In genomic region chr10:63184451-63184850, GRCm38 (mm10) we compare ENCODE assay signal across 18 mouse cellular contexts. TPM values are rescaled to one million over a fixed set of nuclear protein-coding genes. Genes with fewer than 3 reads are reported as not detected.
"Had no signal": no experiment of that assay in that cellular context is flagged by ENCODE, and none has a peak within 500 bp of the region (broad histone marks: within the 10 kb centered on the region; RNA-seq: fewer than 3 reads in every experiment).

No protein-coding gene starts in this region.

- H3K9me3 ChIP-seq: midbrain, embryonic 13.5 days; midbrain, embryonic 15.5 days; neural tube, embryonic 12.5 days; stomach, embryonic 15.5 days had no signal

- H3K36me3 ChIP-seq: midbrain, embryonic 13.5 days; midbrain, embryonic 15.5 days; neural tube, embryonic 12.5 days; stomach, embryonic 15.5 days had no signal

- H3K27ac ChIP-seq: macrophage; midbrain, embryonic 13.5 days; midbrain, embryonic 15.5 days; neural tube, embryonic 12.5 days; stomach, embryonic 15.5 days; stomach, postnatal 0 days had no signal

- H3K27me3 ChIP-seq: midbrain, embryonic 13.5 days; midbrain, embryonic 15.5 days; neural tube, embryonic 12.5 days; stomach, embryonic 15.5 days had no signal

- H3K9ac ChIP-seq: lung, embryonic 14.5 days; midbrain, embryonic 13.5 days; midbrain, embryonic 15.5 days; neural tube, embryonic 12.5 days; stomach, embryonic 15.5 days had no signal

- H3K4me3 ChIP-seq: megakaryocyte, embryonic 14.5 days; midbrain, embryonic 13.5 days; midbrain, embryonic 15.5 days; neural tube, embryonic 12.5 days; stomach, embryonic 15.5 days had no signal

- DNase-seq: lung, embryonic 14.5 days; lung, postnatal 14 days; lung, postnatal 36 days; right cerebral cortex, postnatal 14 days; thymus, adult 2 months; thymus, postnatal 25 days; thymus, postnatal 4 days had no signal

- H3K4me1 ChIP-seq: midbrain, embryonic 13.5 days; midbrain, embryonic 15.5 days; neural tube, embryonic 12.5 days; stomach, embryonic 15.5 days had no signal

RNA-seq across cellular contexts. Expression of gene Mypn, which starts 19.3 kb away (rescaled TPM):
- total RNA-seq: megakaryocyte progenitor cell, adult 5-6 weeks; monocyte, adult 5-6 weeks; neutrophil, adult 5-6 weeks had no signal
- polyA plus RNA-seq: macrophage; spleen, adult 2 months had no signal
